Mouse (Mus musculus): ENCODE data around the gene Insl3. TPM values are rescaled to one million over a fixed set of nuclear protein-coding genes. Genes with fewer than 3 reads are reported as not detected.

Insl3 gene
- total RNA-seq (2021): 1 to 10 TPM in 1 of 2 experiments, not detected in 1; 2.1 TPM
- long read RNA-seq, experiment 1: 0 reads
- long read RNA-seq, experiment 2: 0 reads

- Histone ChIP-seq H3K27ac (no peak within 1 kb of the TSS), H3K4me3 (no peak within 1 kb of the TSS)
- TF ChIP-seq CTCF (conservative IDR thresholded peaks at IDR 0.05): no peak
- no peak for DNase-seq (ENCODE audit: low spot score in 2 of 2)
Measured at GRCm38 (mm10) chr8:71689028-71689427, at the start of gene Insl3. Insl3 (plus strand) TSS chr8:71689214.

DNA sequence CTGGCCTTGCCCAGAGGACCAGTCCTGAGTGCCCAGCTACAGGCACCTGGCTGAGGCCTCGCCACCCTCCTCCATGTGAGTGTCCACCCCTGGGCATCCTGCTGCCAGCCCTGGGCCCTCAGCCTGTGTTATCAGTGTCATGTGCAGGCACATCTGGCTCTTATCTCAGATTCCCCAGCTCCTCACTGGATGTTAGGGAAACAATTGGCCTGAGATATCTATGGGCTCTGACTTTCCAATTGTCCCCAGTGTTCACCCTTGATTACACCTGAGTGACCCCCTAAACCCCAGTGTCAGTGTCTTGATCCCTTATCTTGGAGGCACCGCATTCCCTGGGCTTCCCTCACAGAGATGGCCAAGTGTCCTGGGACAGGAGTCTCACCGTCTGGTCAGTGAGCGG, 49.7 kb upstream of the Insl3 start:
- Histone ChIP-seq H3K27ac (no peak overlapping the region), H3K4me3 (no peak overlapping the region)
- no peak for TF ChIP-seq CTCF (conservative IDR thresholded peaks at IDR 0.05)
- DNase-seq (ENCODE audit: low spot score in 2 of 2): no peak

DNA sequence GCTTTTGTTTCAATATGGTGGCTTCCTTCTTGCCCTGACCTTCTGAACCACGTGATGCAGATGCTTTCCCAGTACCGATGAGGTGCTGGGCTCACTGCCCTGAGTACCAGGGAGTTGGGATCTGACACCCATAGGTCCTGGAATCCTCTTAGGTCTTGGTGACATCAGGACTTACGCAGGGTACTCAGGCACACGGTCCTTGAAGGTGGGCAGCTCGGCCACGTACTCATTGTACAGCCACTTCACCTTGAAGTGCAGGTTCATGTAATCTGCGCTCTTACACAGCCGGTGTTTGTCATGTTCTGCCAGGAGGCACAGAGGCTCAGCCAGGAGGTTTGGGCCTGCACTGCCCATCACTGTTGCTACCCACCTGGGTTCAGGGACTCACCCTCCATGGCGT, 43.5 kb upstream of the Insl3 start:
- DNase-seq (ENCODE audit: low spot score in 2 of 2): no peak
- TF ChIP-seq CTCF (conservative IDR thresholded peaks at IDR 0.05): no peak
- Histone ChIP-seq H3K4me3 (no peak overlapping the region), H3K27ac (no peak overlapping the region)

DNA sequence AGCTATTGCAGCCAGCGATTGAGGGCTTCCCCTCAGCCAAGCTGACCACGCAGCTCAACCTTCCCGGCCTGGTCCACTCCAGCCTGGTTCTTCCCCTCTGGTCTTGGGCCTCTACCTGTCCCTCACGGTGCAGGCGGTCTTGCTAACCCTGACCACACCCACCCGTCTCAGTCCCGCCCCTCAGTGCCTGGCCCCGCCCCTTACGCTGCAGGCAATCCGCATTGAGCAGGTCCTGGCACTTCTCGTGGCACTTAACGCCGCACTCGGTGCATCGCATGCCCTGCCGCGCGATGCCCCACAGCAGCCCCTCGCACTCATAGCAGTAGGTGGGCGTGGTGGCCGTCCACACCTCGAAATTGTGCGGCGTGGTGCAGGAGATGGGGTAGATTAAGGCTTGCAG, 34.4 kb upstream of the Insl3 start:
- Histone ChIP-seq H3K27ac (no peak overlapping the region), H3K4me3 (no peak overlapping the region)
- DNase-seq (ENCODE audit: low spot score in 2 of 2): no peak
- TF ChIP-seq CTCF (conservative IDR thresholded peaks at IDR 0.05): no peak

DNA sequence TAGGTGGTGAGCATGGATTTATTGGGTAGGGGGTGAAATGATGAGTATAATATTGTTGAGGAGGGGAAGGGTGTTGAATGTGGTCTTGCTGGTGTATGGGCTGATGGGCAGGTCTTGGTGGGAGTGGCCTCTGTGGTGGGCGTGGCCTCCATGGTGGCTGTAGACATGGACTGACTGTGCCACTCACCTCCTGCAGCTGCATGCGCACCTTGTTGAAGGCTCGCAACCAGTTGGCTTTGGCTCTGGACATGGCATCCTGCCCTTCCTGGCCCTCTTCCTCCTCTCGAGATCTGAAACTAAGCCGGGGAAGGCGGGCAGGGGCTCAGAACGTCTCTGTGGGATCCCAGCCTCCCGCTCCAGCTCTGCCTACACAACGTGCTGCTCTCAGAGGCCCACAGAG, 31.2 kb upstream of the Insl3 start:
- Histone ChIP-seq H3K27ac (no peak overlapping the region), H3K4me3 (no peak overlapping the region)
- no peak for TF ChIP-seq CTCF (conservative IDR thresholded peaks at IDR 0.05)
- no peak for DNase-seq (ENCODE audit: low spot score in 2 of 2)

- no peak for TF ChIP-seq CTCF (conservative IDR thresholded peaks at IDR 0.05)
- Histone ChIP-seq H3K27ac (no peak overlapping the region), H3K4me3 (no peak overlapping the region)
- DNase-seq (ENCODE audit: low spot score in 2 of 2): no peak
Measured at GRCm38 (mm10) chr8:71658515-71659049, 30.4 kb upstream of the Insl3 start.

DNA sequence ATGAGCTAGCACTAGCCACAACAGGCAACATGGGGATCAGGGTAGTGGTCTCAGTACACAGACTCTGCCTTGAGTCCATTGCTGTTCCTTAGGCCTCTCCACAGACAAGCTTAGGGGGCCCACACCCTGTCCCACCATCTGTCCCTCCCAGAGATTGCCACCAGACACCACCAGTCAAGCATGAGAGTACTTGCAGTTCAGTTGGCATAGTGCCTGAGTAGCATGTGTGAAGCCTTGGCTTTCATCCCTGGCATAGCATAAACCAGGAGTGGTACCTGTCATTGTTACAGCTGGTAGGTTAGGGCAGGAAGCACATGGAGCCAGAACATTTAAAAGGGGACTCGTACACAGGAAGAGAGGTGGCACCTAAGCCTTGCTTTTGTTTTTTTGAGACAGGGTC, 29.3 kb upstream of the Insl3 start:
- Histone ChIP-seq H3K4me3 (no peak overlapping the region), H3K27ac (no peak overlapping the region)
- TF ChIP-seq CTCF (conservative IDR thresholded peaks at IDR 0.05): no peak
- no peak for DNase-seq (ENCODE audit: low spot score in 2 of 2)

GRCm38 (mm10) chr8:71660325-71661120, 28.5 kb upstream of the Insl3 start:
- H3K27ac ChIP-seq: 0 out of 2 replicates have a peak overlapping the region, but pooled peaks have one; percentile 40
- peak; percentile 97 for TF ChIP-seq CTCF (conservative IDR thresholded peaks at IDR 0.05)
- peak; percentile 82 to 91 for DNase-seq (ENCODE audit: low spot score in 2 of 2)

GRCm38 (mm10) chr8:71665331-71666130, 23.5 kb upstream of the Insl3 start:
- H3K4me3 ChIP-seq: no peak overlapping the region
- DNase-seq (ENCODE audit: low spot score in 2 of 2): no peak
- TF ChIP-seq CTCF (conservative IDR thresholded peaks at IDR 0.05): no peak
- no peak overlapping the region for H3K27ac ChIP-seq

More at GRCm38 (mm10) chr8:71660325-71661120, 28.5 kb upstream of the Insl3 start:
- H3K4me3 ChIP-seq: no peak overlapping the region

DNA sequence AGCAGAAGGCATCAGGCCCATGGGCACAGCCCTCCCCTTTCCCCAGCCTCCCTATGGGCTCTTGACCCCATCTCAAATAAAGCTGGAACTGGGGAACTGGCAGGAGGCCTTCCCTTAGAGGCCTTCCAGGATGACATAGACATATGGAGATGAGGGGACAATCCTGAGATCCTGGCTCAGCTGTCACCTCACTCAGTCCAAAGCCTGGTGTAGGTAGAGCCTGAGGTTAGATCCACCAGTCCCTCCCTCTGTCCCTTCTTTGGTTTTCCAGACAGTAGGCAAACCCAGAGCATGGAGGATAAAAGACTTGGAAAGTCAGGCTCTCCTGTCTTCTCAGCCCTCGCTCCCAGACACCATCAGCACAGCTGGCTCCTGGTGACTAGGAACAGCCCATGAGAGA, 22.2 kb upstream of the Insl3 start:
- no peak overlapping the region for H3K27ac ChIP-seq
- H3K4me3 ChIP-seq: no peak overlapping the region
- DNase-seq (ENCODE audit: low spot score in 2 of 2): no peak
- no peak for TF ChIP-seq CTCF (conservative IDR thresholded peaks at IDR 0.05)

DNA sequence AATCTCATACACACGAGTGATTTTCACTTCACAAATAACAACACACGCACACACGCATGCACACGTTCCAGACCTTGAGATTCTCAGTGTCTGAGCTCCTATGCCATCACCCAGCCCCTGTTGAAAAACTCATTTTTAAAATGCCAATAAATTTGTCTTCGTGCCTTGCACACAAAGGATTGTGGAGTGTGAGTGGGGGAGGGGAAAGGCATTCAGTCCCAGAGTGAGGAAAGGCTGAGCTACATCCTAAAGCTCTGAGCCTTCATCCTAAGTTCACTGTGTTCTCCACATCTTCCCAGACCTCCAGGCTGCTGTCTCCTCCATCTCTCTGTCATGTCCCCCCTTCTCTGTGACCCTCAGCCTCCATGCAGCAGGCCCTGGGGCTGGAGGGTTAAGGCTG, 21.8 kb upstream of the Insl3 start:
- DNase-seq (ENCODE audit: low spot score in 2 of 2): no peak
- no peak overlapping the region for H3K4me3 ChIP-seq
- H3K27ac ChIP-seq: no peak overlapping the region
- TF ChIP-seq CTCF (conservative IDR thresholded peaks at IDR 0.05): no peak

- TF ChIP-seq CTCF (conservative IDR thresholded peaks at IDR 0.05): no peak
- no peak for DNase-seq (ENCODE audit: low spot score in 2 of 2)
- H3K4me3 ChIP-seq: peak overlapping the region; percentile 32
- H3K27ac ChIP-seq: peak overlapping the region; percentile 53; the same call in 1 of the 2 replicates
Measured at GRCm38 (mm10) chr8:71668220-71668975, 20.6 kb upstream of the Insl3 start.
